ENCODE assay signal across 9 mouse cellular contexts in the genomic region with DNA sequence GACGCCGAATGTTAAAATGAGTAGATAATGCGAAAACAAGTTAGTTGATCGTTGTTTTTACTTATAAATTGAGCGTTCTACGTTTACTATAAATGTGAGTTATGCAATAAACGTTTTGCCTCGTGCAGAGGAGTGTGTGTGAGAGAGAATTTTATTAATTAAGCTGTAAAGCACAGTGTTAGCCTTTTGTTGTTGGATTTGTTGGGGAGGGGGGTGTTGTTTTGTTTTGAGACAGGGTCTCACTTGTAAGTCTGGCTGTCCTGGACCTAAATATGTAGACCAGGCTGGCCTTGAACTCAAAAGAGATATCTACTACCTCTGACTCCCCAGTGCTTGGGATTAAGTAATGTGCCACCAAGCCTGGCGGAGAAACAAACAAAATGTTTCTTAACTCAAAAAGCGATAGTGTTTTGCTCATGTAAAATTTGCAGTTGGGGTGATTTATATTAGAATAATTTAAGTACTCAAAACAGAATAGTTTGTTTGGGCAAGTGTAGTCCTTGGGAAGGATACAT. TPM values are rescaled to one million over a fixed set of nuclear protein-coding genes. Genes with fewer than 3 reads are reported as not detected.
DNase-seq lines count a peak whose midpoint lies in the region; ATAC-seq and TF ChIP-seq lines count a peak whose summit lies in the region.
"Had no signal": no experiment of that assay in that cellular context is flagged by ENCODE, and none has a peak within 500 bp of the region (broad histone marks: within the 10 kb centered on the region; RNA-seq: fewer than 3 reads in every experiment).

No protein-coding gene starts in this region.

- 7% methylated on average over 10 of the region's 10 CpGs for WGBS in heart, embryonic 12.5 days
- 6% methylated on average over 10 of the region's 10 CpGs for WGBS in heart, postnatal 0 days
- WGBS in liver, embryonic 16.5 days (ENCODE audit: insufficient replicate concordance): 5% methylated on average over 10 of the region's 10 CpGs

- no peak overlapping the region for H3K27ac ChIP-seq in heart, embryonic 12.5 days (ENCODE audit: poor library complexity, severe bottlenecking)
- H3K27ac ChIP-seq in heart, postnatal 0 days (ENCODE audit: low read depth): peak overlapping the region; percentile 98; the same call in 1 of the 2 replicates
- H3K27ac ChIP-seq in liver, embryonic 16.5 days (ENCODE audit: low read length): peak overlapping the region; percentile 28

- H3K4me1 ChIP-seq in heart, embryonic 12.5 days (replicated peaks): peaks cover 45% of the 10 kb centered on the region
- H3K4me1 ChIP-seq in G1E (ENCODE audit: insufficient read depth, low read depth, low read length): peaks cover 54% of the 10 kb centered on the region
- peaks cover 33% of the 10 kb centered on the region for H3K4me1 ChIP-seq in heart, postnatal 0 days (ENCODE audit: control insufficient read depth, insufficient read depth)
- peaks cover 38% of the 10 kb centered on the region for H3K4me1 ChIP-seq in liver, embryonic 16.5 days (ENCODE audit: control insufficient read depth, low read depth, low read length)

- TF ChIP-seq CTCF in G1E (IDR thresholded peaks at IDR 0.05; ENCODE audit: low read depth, low read length): no peak
- TF ChIP-seq CTCF in heart, postnatal 0 days (IDR thresholded peaks at IDR 0.05; ENCODE audit: low read depth): no peak

- no peak for TF ChIP-seq EP300 in heart, postnatal 0 days (IDR thresholded peaks at IDR 0.05; ENCODE audit: low read depth)

- H3K27me3 ChIP-seq in heart, embryonic 12.5 days (replicated peaks): no peaks in the 10 kb centered on the region
- no peaks in the 10 kb centered on the region for H3K27me3 ChIP-seq in G1E (ENCODE audit: insufficient read depth, low read length)
- H3K27me3 ChIP-seq in heart, postnatal 0 days (ENCODE audit: control insufficient read depth, insufficient read depth, low read length): no peaks in the 10 kb centered on the region
- no peaks in the 10 kb centered on the region for H3K27me3 ChIP-seq in liver, embryonic 16.5 days (ENCODE audit: control insufficient read depth, insufficient read depth, low read depth, low read length)

- intact Hi-C loops in left cerebral cortex, postnatal 14 days (cut with DNase I): no loop called here

- peak overlapping the region; percentile 91 for H3K4me2 ChIP-seq in heart, embryonic 12.5 days
- peak overlapping the region; percentile 81 for H3K4me2 ChIP-seq in heart, postnatal 0 days (ENCODE audit: low read depth, low read length)
- peak overlapping the region; percentile 67 for H3K4me2 ChIP-seq in liver, embryonic 16.5 days (ENCODE audit: low read depth, low read length)

- H3K9ac ChIP-seq in heart, embryonic 12.5 days: peak overlapping the region; percentile 82
- peak overlapping the region; percentile 96 for H3K9ac ChIP-seq in heart, postnatal 0 days (replicated peaks; ENCODE audit: low read depth, low read length)
- H3K9ac ChIP-seq in liver, embryonic 16.5 days (ENCODE audit: low read depth, low read length): peak overlapping the region; percentile 94

- peaks cover 20% of the 10 kb centered on the region for H3K36me3 ChIP-seq in heart, embryonic 12.5 days
- peaks cover 41% of the 10 kb centered on the region for H3K36me3 ChIP-seq in G1E (replicated peaks)
- H3K36me3 ChIP-seq in heart, postnatal 0 days (replicated peaks; ENCODE audit: control insufficient read depth, insufficient read depth, low read length): no peaks in the 10 kb centered on the region
- no peaks in the 10 kb centered on the region; the same call in 1 of the 2 replicates for H3K36me3 ChIP-seq in liver, embryonic 16.5 days (ENCODE audit: control insufficient read depth, insufficient read depth)

- peak overlapping the region; percentile 83 for H3K4me3 ChIP-seq in heart, embryonic 12.5 days
- peak overlapping the region; percentile 91 for H3K4me3 ChIP-seq in G1E (ENCODE audit: low read depth, low read length)
- peak overlapping the region; percentile 86 for H3K4me3 ChIP-seq in heart, postnatal 0 days (ENCODE audit: low read depth, low read length)
- peak overlapping the region; percentile 84 for H3K4me3 ChIP-seq in liver, embryonic 16.5 days (ENCODE audit: low read depth, low read length)

- no peak for ATAC-seq in heart, embryonic 12.5 days (ENCODE audit: insufficient number of reproducible peaks, low FRiP score)
- ATAC-seq in G1E (ENCODE audit: extremely low read depth, insufficient number of reproducible peaks, low FRiP score, poor library complexity, severe bottlenecking): no peak
- no peak for ATAC-seq in heart, postnatal 0 days (ENCODE audit: insufficient read depth, low read depth)
- no peak for ATAC-seq in liver, embryonic 16.5 days (ENCODE audit: low read depth)
- no peak for ATAC-seq in granulocyte monocyte progenitor cell, adult 5-6 weeks (replicated peaks; ENCODE audit: poor library complexity, severe bottlenecking)

- DNase-seq in heart, adult 18-20 months: no peak
- DNase-seq in G1E (ENCODE audit: low spot score) (no peak), MN1 (ENCODE audit: low spot score) (no peak)
- DNase-seq in heart, postnatal 0 days (ENCODE audit: low spot score): no peak
- no peak for DNase-seq in left cerebral cortex, postnatal 14 days (ENCODE audit: low spot score in 2 of 2)
- DNase-seq: gastrocnemius, postnatal 25 days had no signal

- H3K9me3 ChIP-seq in heart, embryonic 12.5 days (replicated peaks): no peaks in the 10 kb centered on the region
- no peaks in the 10 kb centered on the region for H3K9me3 ChIP-seq in G1E (replicated peaks)
- H3K9me3 ChIP-seq in heart, postnatal 0 days (replicated peaks; ENCODE audit: control insufficient read depth, low read length): no peaks in the 10 kb centered on the region
- no peaks in the 10 kb centered on the region for H3K9me3 ChIP-seq in liver, embryonic 16.5 days (replicated peaks; ENCODE audit: control insufficient read depth, low read length)

RNA-seq across cellular contexts. Expression of a gene that starts 1.3 kb away (rescaled TPM):
- polyA plus RNA-seq in heart, embryonic 12.5 days (2016; fragmentation: Nextera tagmentation; extraction: Ambion mirVana): 65.4 and 70.9 TPM in 2 replicates
- total RNA-seq in heart, adult 18-20 months (2021): 10 to 100 TPM; 18.1 to 21.1 TPM
- 149 and 168 TPM in 2 replicates for total RNA-seq in G1E (2014; fragmentation: Nextera tagmentation)
- 85.7 and 99.2 TPM in 2 replicates for total RNA-seq in G1E (2017)
- polyA plus RNA-seq in G1E (2012): 15.7 and 16.8 TPM in 2 replicates
- total RNA-seq in heart, postnatal 0 days (2014; rRNA removed; ENCODE audit: low replicate concordance): 26.6 and 30.6 TPM in 2 replicates
- polyA plus RNA-seq in heart, postnatal 0 days (2015; fragmentation: Nextera tagmentation; extraction: Ambion mirVana): 37.4 and 42.4 TPM in 2 replicates
- polyA plus RNA-seq in liver, embryonic 16.5 days (2015; fragmentation: Nextera tagmentation; extraction: Ambion mirVana): 28.1 and 31.9 TPM in 2 replicates
- 10 to 100 TPM; 55.0 to 59.4 TPM for total RNA-seq in left cerebral cortex, postnatal 14 days (2021)
- 30.4 and 51.4 TPM in 2 replicates for total RNA-seq in granulocyte monocyte progenitor cell, adult 5-6 weeks (2014; fragmentation: Nextera tagmentation)
- 35.9 and 36.1 TPM in 2 replicates for total RNA-seq in granulocyte monocyte progenitor cell, adult 5-6 weeks (2017)

RNA-seq across cellular contexts. Expression of a gene that starts 46.0 kb away (rescaled TPM):
- polyA plus RNA-seq in heart, embryonic 12.5 days (2016; fragmentation: Nextera tagmentation; extraction: Ambion mirVana): 0.18 and 0.42 TPM in 2 replicates
- not detected for total RNA-seq in heart, adult 18-20 months (2021)
- 0.90 and 3.0 TPM in 2 replicates for total RNA-seq in G1E (2014; fragmentation: Nextera tagmentation)
- total RNA-seq in G1E (2017): 0.71 and 1.2 TPM in 2 replicates
- polyA plus RNA-seq in G1E (2012): 0.08 and 0.10 TPM in 2 replicates
- 0.12 TPM in 1 of 2 replicates, not detected in the other for total RNA-seq in heart, postnatal 0 days (2014; rRNA removed; ENCODE audit: low replicate concordance)
- polyA plus RNA-seq in heart, postnatal 0 days (2015; fragmentation: Nextera tagmentation; extraction: Ambion mirVana): 0.05 and 0.18 TPM in 2 replicates
- polyA plus RNA-seq in liver, embryonic 16.5 days (2015; fragmentation: Nextera tagmentation; extraction: Ambion mirVana): 4.7 and 5.6 TPM in 2 replicates
- total RNA-seq in left cerebral cortex, postnatal 14 days (2021): not detected
- not detected in 2 replicates for total RNA-seq in granulocyte monocyte progenitor cell, adult 5-6 weeks (2014; fragmentation: Nextera tagmentation)
- total RNA-seq in granulocyte monocyte progenitor cell, adult 5-6 weeks (2017): not detected in 2 replicates
- total RNA-seq: gastrocnemius, postnatal 25 days had no signal
